Mouse (Mus musculus) forebrain, embryonic 14.5 days (tissue): Measurements from ENCODE around the gene Zcchc7. TPM values are rescaled to one million over a fixed set of nuclear protein-coding genes. Genes with fewer than 3 reads are reported as not detected.
A peak's percentile ranks its signal among the peaks of the same experiment; 100 is the strongest.

Source experiments
- ATAC-seq: fragments of 200-750 bp; cut with Nextera tagmentation; 2 replicates; pipeline ENCODE4 v1.8.0; 2017; ENCODE audit warnings: mild to moderate bottlenecking, moderate library complexity
- DNase-seq: peaks from one replicate; pipeline ENCODE4 v3.0.0-alpha.2; 2015; ENCODE audit warnings: low spot score
- H3K27ac ChIP-seq: fragments of 300-500 bp; sonication (generic); 2 replicates; pipeline ENCODE4 v1.5.1; 2014; ENCODE audit warnings: low read depth, mild to moderate bottlenecking, control low read depth, low read length, moderate library complexity
- H3K27me3 ChIP-seq: fragments of 300-500 bp; sonication (generic); replicated peaks from 2 replicates; pipeline ENCODE4 v1.6.1; 2014; ENCODE audit warnings: low read length, control low read depth, mixed read lengths; ENCODE audit not compliant: control insufficient read depth, insufficient read depth
- H3K36me3 ChIP-seq: fragments of 300-500 bp; sonication (generic); 2 replicates; pipeline ENCODE4 v1.6.1; 2014; ENCODE audit warnings: low read length, control low read depth; ENCODE audit not compliant: control insufficient read depth, insufficient read depth
- H3K4me1 ChIP-seq: fragments of 300-500 bp; sonication (generic); 2 replicates; pipeline ENCODE4 v1.6.1; 2014; ENCODE audit warnings: antibody characterized with exemption, low read length, control low read depth; ENCODE audit not compliant: control insufficient read depth, insufficient read depth
- H3K4me2 ChIP-seq: fragments of 300-500 bp; sonication (generic); 2 replicates; pipeline ENCODE4 v1.6.1; 2014; ENCODE audit warnings: mild to moderate bottlenecking, control low read depth, low read length
- H3K4me3 ChIP-seq: fragments of 300-500 bp; sonication (generic); 2 replicates; pipeline ENCODE4 v1.5.1; 2014; ENCODE audit warnings: low read depth, low read length, control low read depth
- H3K9ac ChIP-seq: fragments of 300-500 bp; sonication (generic); 2 replicates; pipeline ENCODE4 v1.6.1; 2014; ENCODE audit warnings: mild to moderate bottlenecking, low read length, control low read depth, moderate library complexity
- H3K9me3 ChIP-seq: fragments of 300-500 bp; sonication (generic); replicated peaks from 2 replicates; pipeline ENCODE4 v1.6.1; 2016; ENCODE audit warnings: low read length, control low read depth, mixed read lengths; ENCODE audit not compliant: control insufficient read depth
- WGBS: fragments of 180-500 bp; shearing (Covaris S2); extraction: QIAGEN DNeasy Blood & Tissue Kit; methylation state at CpG from one replicate; pipeline ENCODE4 v1.1.7; 2014; 5-methylcytosine and 5-hydroxymethylcytosine counted together
- microRNA-seq: library from miRNA; unstranded; fragments of <30 nt; microRNA quantifications from one replicate; pipeline ENCODE4, GENCODE M21; 2016
- polyA plus RNA-seq: library from polyadenylated mRNA; unstranded; fragments of >200 nt; fragmentation: Nextera tagmentation; extraction: Ambion mirVana; gene quantifications from 2 replicates; pipeline ENCODE4 v1.2.1, GENCODE M21; 2014

The Zcchc7 gene
- polyA plus RNA-seq, 1 experiment from 2014 or later = 23.2 TPM

DNA sequence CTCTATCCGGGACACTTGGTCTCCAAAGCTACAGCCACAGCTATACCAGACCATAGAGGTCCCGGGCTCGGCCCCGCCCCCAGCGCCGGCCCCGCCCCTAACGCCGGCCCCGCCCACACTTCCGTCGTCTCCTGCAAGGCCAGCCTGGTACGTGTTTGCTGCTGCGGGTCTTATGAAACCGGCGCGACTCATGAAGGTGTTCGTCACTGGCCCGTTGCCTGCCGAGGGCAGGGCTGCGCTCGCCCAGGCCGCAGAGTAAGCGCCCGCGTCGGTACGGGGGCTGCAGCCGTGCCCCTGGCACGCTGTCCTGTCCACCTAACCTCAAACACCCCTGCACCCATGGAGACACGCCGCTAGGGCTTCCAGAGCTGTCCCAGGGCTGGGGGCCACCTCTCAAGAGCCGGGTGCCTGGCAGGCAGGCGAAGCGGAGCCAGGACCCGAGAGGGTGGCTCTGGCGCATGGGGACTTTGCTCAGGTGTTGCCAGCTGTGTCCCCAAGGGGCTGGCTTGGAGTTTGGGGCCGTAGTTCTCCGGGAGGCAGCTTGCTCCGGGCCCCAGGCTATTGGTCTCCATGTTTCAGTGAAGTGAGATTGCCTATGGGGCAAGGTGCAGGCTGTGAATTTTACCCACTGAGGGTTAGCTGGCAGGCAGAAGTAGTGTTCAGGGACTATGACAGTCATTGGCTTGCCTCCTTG lies 225.8 kb downstream of the Zcchc7 start, which contains the start of gene Grhpr:
Gene Grhpr, plus strand, starts transcription at position 116 of the 694 bp plus-strand sequence.
- H3K4me2 ChIP-seq = peak within 1 kb of the TSS; percentile 88
- under 1% methylated on average over 39 of the region's 40 CpGs for WGBS

More for the DNA sequence above, 225.8 kb downstream of the Zcchc7 start, which contains the start of gene Grhpr:
- peak within 1 kb of the TSS; percentile 72 for H3K9ac ChIP-seq
- no peaks in the 10 kb centered on the region for H3K9me3 ChIP-seq
- H3K27ac ChIP-seq = peak within 1 kb of the TSS; percentile 34; the same call in 1 of the 2 replicates
- peak within 1 kb of the TSS; percentile 52 for H3K4me3 ChIP-seq
- no peaks in the 10 kb centered on the region for H3K4me1 ChIP-seq
- ATAC-seq (peak; percentile 95), DNase-seq (peak; percentile 71)
- H3K36me3 ChIP-seq = peaks cover 4% of the 10 kb centered on the region; the same call in 1 of the 2 replicates
- no peaks in the 10 kb centered on the region for H3K27me3 ChIP-seq

Small RNA genes within 50 kb of the gene (microRNA-seq; reads per million reads assigned to microRNA genes)
- gene Gm22639 = not detected

Other genes with a start within 250 kb of the Zcchc7 start
- gene Pax5, start 45.4 kb upstream of the Zcchc7 start, polyA plus RNA-seq = 0.10 and 0.20 TPM in 2 replicates
- gene Grhpr, start 225.5 kb downstream of the Zcchc7 start, polyA plus RNA-seq = 17.9 and 21.1 TPM in 2 replicates